Mouse (Mus musculus): ENCODE results near the gene Cdh13.

- TF ChIP-seq EP300 (IDR thresholded peaks at IDR 0.05; ENCODE audit: insufficient read depth, low read depth, low read length) (no peak), CTCF (IDR thresholded peaks at IDR 0.05) (no peak)
Measured at GRCm38 (mm10) chr8:118635296-118636060, 351.9 kb downstream of the Cdh13 start.

Data from heart, adult 2 months (tissue).